Mouse (Mus musculus): Measurements from ENCODE around the gene Zxdb. TPM values are rescaled to one million over a fixed set of nuclear protein-coding genes. Genes with fewer than 3 reads are reported as not detected.

Gene Zxdb
- polyA plus RNA-seq, 1 experiment = 1.5 TPM

- no peak overlapping the region for H3K27ac ChIP-seq (ENCODE audit: control insufficient read depth, insufficient read depth, low read depth, low read length, poor library complexity)
- WGBS = 14% methylated on average over 1 of the region's 1 CpGs
- H3K4me3 ChIP-seq (replicated peaks; ENCODE audit: control insufficient read depth, low read depth, low read length) = no peak overlapping the region
- H3K4me1 ChIP-seq (ENCODE audit: control insufficient read depth, insufficient read depth, low read length) = no peaks in the 10 kb centered on the region
- TF ChIP-seq POLR2A (IDR thresholded peaks at IDR 0.05; ENCODE audit: borderline replicate concordance, control insufficient read depth, low read depth, low read length) (no peak), CTCF (IDR thresholded peaks at IDR 0.05; ENCODE audit: control insufficient read depth, insufficient read depth, low read length) (no peak)
Observed at GRCm38 (mm10) chrX:94759959-94760358, 35.6 kb downstream of the Zxdb start.

- no peak overlapping the region for H3K27ac ChIP-seq (ENCODE audit: control insufficient read depth, insufficient read depth, low read depth, low read length, poor library complexity)
- H3K4me3 ChIP-seq (replicated peaks; ENCODE audit: control insufficient read depth, low read depth, low read length) = no peak overlapping the region
- no peaks in the 10 kb centered on the region for H3K4me1 ChIP-seq (ENCODE audit: control insufficient read depth, insufficient read depth, low read length)
- TF ChIP-seq CTCF (IDR thresholded peaks at IDR 0.05; ENCODE audit: control insufficient read depth, insufficient read depth, low read length) (no peak), POLR2A (IDR thresholded peaks at IDR 0.05; ENCODE audit: borderline replicate concordance, control insufficient read depth, low read depth, low read length) (no peak)
- WGBS = 91% methylated on average over 33 of the region's 34 CpGs
Observed at GRCm38 (mm10) chrX:94773876-94774275, 49.5 kb downstream of the Zxdb start.

Other genes starting within 250 kb of the Zxdb start
- 9.9 and 18.5 TPM in 2 replicates for gene Maged1, start 182.4 kb upstream of the Zxdb start, polyA plus RNA-seq (2011; ENCODE audit: insufficient read depth, insufficient read length, low replicate concordance, missing spikeins)
- gene Gspt2, start 88.5 kb upstream of the Zxdb start, polyA plus RNA-seq (2011; ENCODE audit: insufficient read depth, insufficient read length, low replicate concordance, missing spikeins) = 2.2 and 3.1 TPM in 2 replicates